ENCODE assay signal across 31 mouse cellular contexts in the genomic region with DNA sequence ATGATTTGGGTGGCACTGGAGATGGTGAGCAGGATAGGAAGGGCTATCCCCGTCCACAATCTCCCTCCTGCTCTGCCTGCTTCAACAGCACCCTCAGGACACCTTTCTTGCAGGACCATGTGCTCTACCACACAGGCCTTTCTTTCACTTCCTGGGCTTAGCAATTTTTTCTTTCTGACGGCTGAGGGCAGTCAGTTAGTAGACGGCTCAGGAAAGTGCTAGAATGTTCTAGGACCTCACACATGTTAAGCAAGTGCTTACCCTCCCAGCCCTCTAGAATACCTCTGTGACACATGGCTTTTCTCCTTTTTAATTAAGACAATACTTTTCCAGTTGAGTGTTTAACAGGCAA. TPM values are rescaled to one million over a fixed set of nuclear protein-coding genes. Genes with fewer than 3 reads are reported as not detected.
A peak's percentile ranks its signal among the peaks of the same experiment; 100 is the strongest.
DNase-seq lines count a peak whose midpoint lies in the region; ATAC-seq and TF ChIP-seq lines count a peak whose summit lies in the region.
"Had no signal": no experiment of that assay in that cellular context is flagged by ENCODE, and none has a peak within 500 bp of the region (broad histone marks: within the 10 kb centered on the region; RNA-seq: fewer than 3 reads in every experiment).

No protein-coding gene starts in this region.

- TF ChIP-seq RAD21 in CH12.LX (IDR thresholded peaks at IDR 0.05; ENCODE audit: low read depth, low read length), result no peak

- in situ Hi-C loops in CH12.LX (cut with MboI; ENCODE audit: low pct_ligation_motif_present, low pct_unique_long_range_greater_than_20kb, low sequenced_read_pairs), result no loop called here

- TF ChIP-seq EP300 in CH12.LX (IDR thresholded peaks at IDR 0.05; ENCODE audit: low read length), result no peak

- no peaks in the 10 kb centered on the region for H3K9me3 ChIP-seq in CH12.LX (replicated peaks; ENCODE audit: low read length)
- H3K9me3 ChIP-seq in embryonic facial prominence, embryonic 10.5 days, result no peaks in the 10 kb centered on the region
- no peaks in the 10 kb centered on the region for H3K9me3 ChIP-seq in megakaryocyte, embryonic 14.5 days
- no peaks in the 10 kb centered on the region for H3K9me3 ChIP-seq in intestine, postnatal 0 days (ENCODE audit: control insufficient read depth)
- H3K9me3 ChIP-seq: embryonic facial prominence, embryonic 13.5 days; G1E; heart, embryonic 13.5 days; hindbrain, embryonic 12.5 days; midbrain, embryonic 15.5 days; neural tube, embryonic 13.5 days had no signal

- no peak for ATAC-seq in intestine, postnatal 0 days
- ATAC-seq: forebrain, embryonic 14.5 days; lung, postnatal 0 days; midbrain, embryonic 15.5 days; Patski had no signal

- peaks cover 15 to 69% of the 10 kb centered on the region in 2 experiments for H3K4me1 ChIP-seq in CH12.LX (ENCODE audit: control insufficient read depth in 1 of 2, insufficient read depth in 2 of 2)
- H3K4me1 ChIP-seq in embryonic facial prominence, embryonic 10.5 days, result peaks cover 28% of the 10 kb centered on the region
- peaks cover 23% of the 10 kb centered on the region for H3K4me1 ChIP-seq in megakaryocyte, embryonic 14.5 days
- no peaks in the 10 kb centered on the region for H3K4me1 ChIP-seq in intestine, postnatal 0 days (replicated peaks; ENCODE audit: control insufficient read depth, insufficient read depth, low read length)

- peaks cover 6 to 8% of the 10 kb centered on the region in 2 experiments for H3K36me3 ChIP-seq in CH12.LX (replicated peaks in 1 of 2; ENCODE audit: control insufficient read depth in 1 of 2, insufficient read depth in 1 of 2, low read length in 1 of 2)
- H3K36me3 ChIP-seq in embryonic facial prominence, embryonic 10.5 days (replicated peaks), result no peaks in the 10 kb centered on the region
- no peaks in the 10 kb centered on the region for H3K36me3 ChIP-seq in megakaryocyte, embryonic 14.5 days (replicated peaks; ENCODE audit: low read length)
- no peaks in the 10 kb centered on the region for H3K36me3 ChIP-seq in intestine, postnatal 0 days (ENCODE audit: control insufficient read depth, insufficient read depth)
- H3K36me3 ChIP-seq: embryonic facial prominence, embryonic 13.5 days; G1E; heart, embryonic 13.5 days; hindbrain, embryonic 12.5 days; midbrain, embryonic 15.5 days; neural tube, embryonic 13.5 days had no signal

- H3K9ac ChIP-seq in CH12.LX (ENCODE audit: insufficient read depth, low read depth), result peak overlapping the region; percentile 7; the same call in 1 of the 2 replicates
- H3K9ac ChIP-seq in intestine, postnatal 0 days (ENCODE audit: low read depth, low read length), result no peak overlapping the region
- H3K9ac ChIP-seq: embryonic facial prominence, embryonic 13.5 days; heart, embryonic 13.5 days; hindbrain, embryonic 12.5 days; midbrain, embryonic 15.5 days; neural tube, embryonic 13.5 days had no signal

- H3K27me3 ChIP-seq in CH12.LX (replicated peaks), result no peaks in the 10 kb centered on the region
- H3K27me3 ChIP-seq in embryonic facial prominence, embryonic 10.5 days (replicated peaks; ENCODE audit: low read depth, poor library complexity, severe bottlenecking), result no peaks in the 10 kb centered on the region
- no peaks in the 10 kb centered on the region for H3K27me3 ChIP-seq in megakaryocyte, embryonic 14.5 days (replicated peaks)
- no peaks in the 10 kb centered on the region for H3K27me3 ChIP-seq in intestine, postnatal 0 days (replicated peaks; ENCODE audit: control insufficient read depth, insufficient read depth, low read length)
- H3K27me3 ChIP-seq: embryonic facial prominence, embryonic 13.5 days; heart, embryonic 13.5 days; hindbrain, embryonic 12.5 days; midbrain, embryonic 15.5 days; neural tube, embryonic 13.5 days; Patski had no signal

- dilution Hi-C loops in CH12.LX (cut with MboI; ENCODE audit: extremely low pct_ligation_motif_present, extremely low pct_unique_long_range_greater_than_20kb, low sequenced_read_pairs), result no loop called here

- 0 out of 2 replicates have a peak, but pooled peaks have one; percentile 54 for TF ChIP-seq POLR2A in CH12.LX (IDR thresholded peaks at IDR 0.05; ENCODE audit: low read depth, low read length)

- TF ChIP-seq CTCF in CH12.LX (conservative IDR thresholded peaks at IDR 0.05 in 1 of 2, IDR thresholded peaks at IDR 0.05 in 1 of 2; ENCODE audit: low read depth in 2 of 2, low read length in 2 of 2), result no peak
- TF ChIP-seq CTCF in intestine, postnatal 0 days (IDR thresholded peaks at IDR 0.05; ENCODE audit: low read depth), result no peak

- DNase-seq in 416B (ENCODE audit: low read depth), result peak; percentile 11
- DNase-seq in CH12.LX (ENCODE audit: extremely low read depth), result no peak
- no peak for DNase-seq in embryonic facial prominence, embryonic 10.5 days (ENCODE audit: low spot score)
- DNase-seq in adrenal gland, adult 8-10 months, result no peak
- DNase-seq in thymus, postnatal 14 days, result no peak
- DNase-seq: cerebellum, adult 18-20 months; cerebellum, postnatal 25 days; kidney, adult 8-10 months; layer of hippocampus, postnatal 36 days; retina, postnatal 1 day; thymus, postnatal 25 days had no signal

- peak overlapping the region in 1 of 3 experiments; percentile 7 for H3K4me3 ChIP-seq in CH12.LX (replicated peaks in 1 of 3; ENCODE audit: low read depth in 2 of 3, low read length in 2 of 3, poor library complexity in 1 of 3)
- no peak overlapping the region for H3K4me3 ChIP-seq in embryonic facial prominence, embryonic 10.5 days
- H3K4me3 ChIP-seq in megakaryocyte, embryonic 14.5 days (replicated peaks), result peak overlapping the region; percentile 30
- H3K4me3 ChIP-seq in intestine, postnatal 0 days (ENCODE audit: low read depth, low read length), result no peak overlapping the region
- H3K4me3 ChIP-seq: embryonic facial prominence, embryonic 13.5 days; erythroblast, embryonic 14.5 days; heart, adult 2 months; heart, embryonic 13.5 days; hindbrain, embryonic 12.5 days; midbrain, embryonic 15.5 days; neural tube, embryonic 13.5 days had no signal

- 76% methylated on average over 3 of the region's 3 CpGs for WGBS in embryonic facial prominence, embryonic 10.5 days
- 74% methylated on average over 3 of the region's 3 CpGs for WGBS in intestine, postnatal 0 days

- H3K27ac ChIP-seq in CH12.LX (ENCODE audit: insufficient read depth, low read depth), result peak overlapping the region; percentile 85
- H3K27ac ChIP-seq in embryonic facial prominence, embryonic 10.5 days (replicated peaks), result peak overlapping the region; percentile 24; the same call in 1 of the 2 replicates
- H3K27ac ChIP-seq in intestine, postnatal 0 days (ENCODE audit: low read depth, low read length), result no peak overlapping the region; the same call in 1 of the 2 replicates
- H3K27ac ChIP-seq: embryonic facial prominence, embryonic 13.5 days; heart, adult 2 months; heart, embryonic 13.5 days; hindbrain, embryonic 12.5 days; midbrain, embryonic 15.5 days; neural tube, embryonic 13.5 days had no signal

- H3K4me2 ChIP-seq in CH12.LX (ENCODE audit: insufficient read depth, low read depth, poor library complexity, severe bottlenecking), result peak overlapping the region; percentile 64
- no peak overlapping the region for H3K4me2 ChIP-seq in intestine, postnatal 0 days (replicated peaks; ENCODE audit: low read depth)
- H3K4me2 ChIP-seq: embryonic facial prominence, embryonic 13.5 days; heart, embryonic 13.5 days; hindbrain, embryonic 12.5 days; midbrain, embryonic 15.5 days; neural tube, embryonic 13.5 days had no signal

- peaks cover 49% of the 10 kb centered on the region for H3K79me2 ChIP-seq in CH12.LX (replicated peaks; ENCODE audit: control insufficient read depth, extremely low read depth, insufficient read depth, poor library complexity, severe bottlenecking)

TF ChIP-seq in CH12.LX, 34 proteins besides CTCF, POLR2A, EP300 and RAD21 (continues in another document):
- TF ChIP-seq JUN (IDR thresholded peaks at IDR 0.05; ENCODE audit: insufficient read depth, low read depth, low read length) (no peak), GABPA (IDR thresholded peaks at IDR 0.05; ENCODE audit: insufficient replicate concordance, low read depth, low read length) (no peak), NELFE (IDR thresholded peaks at IDR 0.05; ENCODE audit: low read depth, low read length) (no peak), USF2 (conservative IDR thresholded peaks at IDR 0.05; ENCODE audit: low read depth, low read length) (no peak), ETS1 (conservative IDR thresholded peaks at IDR 0.05; ENCODE audit: low read depth, low read length) (no peak), MXI1 (IDR thresholded peaks at IDR 0.05; ENCODE audit: low read depth, low read length) (peak; percentile 62; the same call in 1 of the 2 replicates), MAX (IDR thresholded peaks at IDR 0.05; ENCODE audit: low read length) (peak; percentile 97), HCFC1 (IDR thresholded peaks at IDR 0.05; ENCODE audit: low read depth, low read length) (no peak), ZKSCAN1 (IDR thresholded peaks at IDR 0.05; ENCODE audit: borderline replicate concordance, low read depth, low read length) (no peak), JUND (conservative IDR thresholded peaks at IDR 0.05; ENCODE audit: low read depth, low read length) (no peak; the same call in 1 of the 2 replicates), NRF1 (IDR thresholded peaks at IDR 0.05; ENCODE audit: low read depth, low read length) (no peak), SIN3A (IDR thresholded peaks at IDR 0.05; ENCODE audit: low read length) (no peak), RCOR1 (conservative IDR thresholded peaks at IDR 0.05; ENCODE audit: low read depth, low read length) (no peak), UBTF (IDR thresholded peaks at IDR 0.05; ENCODE audit: low read depth, low read length) (peak; percentile 8; the same call in 1 of the 2 replicates)

RNA-seq across cellular contexts. Expression of a gene that starts 6.1 kb away (rescaled TPM):
- 15.1 and 17.2 TPM in 2 replicates for total RNA-seq in CH12.LX (2012; rRNA removed)
- 11.8 and 12.7 TPM in 2 replicates for total RNA-seq in CH12.LX (2014; rRNA removed)
- 52.5 and 188 TPM in 2 replicates for polyA plus RNA-seq in CH12.LX (2012; ENCODE audit: insufficient read length, low read depth)
- polyA plus RNA-seq in embryonic facial prominence, embryonic 10.5 days (2016; fragmentation: Nextera tagmentation; extraction: Ambion mirVana), result 30.3 and 34.2 TPM in 2 replicates
- polyA plus RNA-seq in megakaryocyte, embryonic 14.5 days (2012; ENCODE audit: insufficient read depth, low replicate concordance), result 0.17 and 0.65 TPM in 2 replicates
- 100 to 1,000 TPM in 2 of 4 experiments, 10 to 100 TPM in 2; 62.9 to 122 (median 86.9) TPM for total RNA-seq in adrenal gland, adult 8-10 months (2022)
- 234 and 236 TPM in 2 replicates for polyA plus RNA-seq in intestine, postnatal 0 days (2015; fragmentation: Nextera tagmentation; extraction: Ambion mirVana)

RNA-seq across cellular contexts. Expression of a gene that starts 17.1 kb away (rescaled TPM):
- not detected in 2 replicates for total RNA-seq in CH12.LX (2012; rRNA removed)
- total RNA-seq in CH12.LX (2014; rRNA removed), result not detected in 2 replicates
- not detected in 2 replicates for polyA plus RNA-seq in CH12.LX (2012; ENCODE audit: insufficient read length, low read depth)
- polyA plus RNA-seq in embryonic facial prominence, embryonic 10.5 days (2016; fragmentation: Nextera tagmentation; extraction: Ambion mirVana), result not detected in 2 replicates
- not detected in 2 replicates for polyA plus RNA-seq in megakaryocyte, embryonic 14.5 days (2012; ENCODE audit: insufficient read depth, low replicate concordance)
- total RNA-seq in adrenal gland, adult 8-10 months (2022), result under 1 TPM in 1 of 4 experiments, not detected in 3; 0.30 TPM
- polyA plus RNA-seq in intestine, postnatal 0 days (2015; fragmentation: Nextera tagmentation; extraction: Ambion mirVana), result 0.16 TPM in 1 of 2 replicates, not detected in the other
- total RNA-seq: adrenal gland, adult 18-20 months; adrenal gland, postnatal 4 days; G1E; gastrocnemius, postnatal 14 days; heart, adult 2 months had no signal
- polyA plus RNA-seq: embryonic facial prominence, embryonic 13.5 days; erythroblast, embryonic 14.5 days; G1E; heart, embryonic 13.5 days; limb, embryonic 14.5 days; liver, embryonic 16.5 days; spleen, adult 2 months; stomach, embryonic 14.5 days had no signal

Comparison
In these comparisons a context has a peak if more than half of its experiments do, and no peak if none do; other contexts are left out.
1. RNA of a gene that starts 6.1 kb away (polyA plus RNA-seq): 234 to 236 TPM in intestine, postnatal 0 days, 52.5 to 188 TPM in CH12.LX and 30.3 to 34.2 TPM in embryonic facial prominence, embryonic 10.5 days; 0.17 to 0.65 TPM in megakaryocyte, embryonic 14.5 days; every median in the first group is over 10 times any median in the second.